Mouse (Mus musculus): Measurements from ENCODE around the gene Tube1. TPM values are rescaled to one million over a fixed set of nuclear protein-coding genes. Genes with fewer than 3 reads are reported as not detected.

The Tube1 gene
- total and polyA plus RNA-seq, 2 experiments: 0.75 to 1.1 TPM

DNA sequence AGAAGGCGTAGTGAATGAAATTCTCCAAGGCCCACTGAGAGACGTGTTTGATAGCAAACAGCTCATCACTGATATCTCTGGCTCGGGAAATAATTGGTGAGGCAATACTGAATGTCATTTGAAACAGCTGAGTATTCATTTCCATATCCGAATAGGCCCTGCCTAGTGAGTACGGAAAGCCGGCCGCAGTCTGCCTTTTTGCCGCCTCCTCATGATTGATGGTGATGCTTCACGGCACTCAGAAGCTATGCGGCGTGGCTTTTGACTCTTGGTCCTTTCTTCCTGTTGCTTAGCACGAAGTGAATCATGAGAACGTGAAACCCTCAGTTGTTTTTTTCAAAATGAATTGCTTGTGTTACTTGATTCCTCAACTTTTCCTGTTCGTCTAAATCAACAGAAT lies 7.1 kb downstream of the Tube1 start:
- no peak overlapping the region for H3K9ac ChIP-seq (ENCODE audit: low read depth, low read length)
- H3K27ac ChIP-seq (replicated peaks; ENCODE audit: insufficient read depth, low read depth, low read length): no peak overlapping the region
- H3K4me1 ChIP-seq (ENCODE audit: control insufficient read depth, insufficient read depth, low read length): no peaks in the 10 kb centered on the region
- no peak for TF ChIP-seq POLR2A (IDR thresholded peaks at IDR 0.05; ENCODE audit: extremely low read depth, insufficient read depth, low read length)
- H3K4me3 ChIP-seq (ENCODE audit: insufficient read depth, low read depth, low read length): no peak overlapping the region
- DNase-seq (ENCODE audit: extremely low read depth, low read depth, low spot score): no peak
- H3K36me3 ChIP-seq (ENCODE audit: control insufficient read depth, insufficient read depth, low read length): 0 out of 2 replicates have a peak, but pooled peaks cover 1% of the 10 kb centered on the region
- 94% methylated on average over 14 of the region's 14 CpGs for WGBS
- H3K27me3 ChIP-seq (ENCODE audit: control insufficient read depth, insufficient read depth, low read length): no peaks in the 10 kb centered on the region
- no peaks in the 10 kb centered on the region for H3K79me2 ChIP-seq (ENCODE audit: control insufficient read depth, insufficient read depth, low read length)

DNA sequence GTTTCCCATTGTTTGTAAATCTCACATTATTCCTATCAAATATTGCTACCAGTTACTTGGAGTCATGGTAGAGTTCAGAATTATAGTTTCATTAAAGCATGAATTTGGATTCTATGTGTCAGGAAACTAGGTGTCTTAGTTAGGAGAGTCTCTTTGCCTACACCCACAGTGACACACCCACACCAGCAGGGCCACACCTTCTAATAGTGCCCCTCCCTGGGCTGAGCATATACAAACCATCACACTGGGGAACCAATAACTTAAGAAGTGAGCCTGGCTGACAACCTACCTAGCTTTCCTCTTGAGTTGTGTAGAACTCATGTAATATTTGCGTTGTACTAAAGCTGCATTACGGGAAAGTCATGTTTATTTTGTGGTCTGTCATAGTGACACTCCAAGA lies 7.6 kb downstream of the Tube1 start:
- no peaks in the 10 kb centered on the region for H3K27me3 ChIP-seq (ENCODE audit: control insufficient read depth, insufficient read depth, low read length)
- TF ChIP-seq POLR2A (IDR thresholded peaks at IDR 0.05; ENCODE audit: extremely low read depth, insufficient read depth, low read length) (no peak), CTCF (IDR thresholded peaks at IDR 0.05; ENCODE audit: low read depth, low read length) (no peak)
- H3K4me3 ChIP-seq (ENCODE audit: insufficient read depth, low read depth, low read length): no peak overlapping the region
- no peaks in the 10 kb centered on the region for H3K79me2 ChIP-seq (ENCODE audit: control insufficient read depth, insufficient read depth, low read length)
- WGBS: 98% methylated on average over 2 of the region's 2 CpGs
- no peak overlapping the region for H3K27ac ChIP-seq (replicated peaks; ENCODE audit: insufficient read depth, low read depth, low read length)
- DNase-seq (ENCODE audit: extremely low read depth, low read depth, low spot score): no peak
- no peak overlapping the region for H3K9ac ChIP-seq (ENCODE audit: low read depth, low read length)
- H3K4me1 ChIP-seq (ENCODE audit: control insufficient read depth, insufficient read depth, low read length): no peaks in the 10 kb centered on the region
- 0 out of 2 replicates have a peak, but pooled peaks cover 1% of the 10 kb centered on the region for H3K36me3 ChIP-seq (ENCODE audit: control insufficient read depth, insufficient read depth, low read length)

DNA sequence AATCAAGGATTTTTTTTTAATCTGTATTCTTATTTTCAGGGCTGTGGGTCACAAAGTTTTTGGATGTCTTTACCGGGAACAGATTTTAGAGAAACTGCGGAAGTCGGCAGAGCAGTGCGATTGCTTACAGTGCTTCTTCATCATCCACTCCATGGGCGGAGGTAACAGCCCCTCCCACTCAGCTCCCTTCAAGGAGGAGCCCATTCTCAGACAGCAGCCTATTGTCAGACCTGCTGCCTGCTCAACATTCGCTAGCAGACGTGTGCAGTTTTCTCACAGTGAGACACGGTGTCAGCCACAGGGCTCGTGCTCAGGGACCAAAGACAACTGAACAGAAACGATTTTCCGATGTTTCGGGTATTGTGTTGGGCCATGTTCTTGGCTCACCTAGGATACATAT lies 8.4 kb downstream of the Tube1 start:
- H3K36me3 ChIP-seq (ENCODE audit: control insufficient read depth, insufficient read depth, low read length): 0 out of 2 replicates have a peak, but pooled peaks cover 1% of the 10 kb centered on the region
- TF ChIP-seq CTCF (IDR thresholded peaks at IDR 0.05; ENCODE audit: low read depth, low read length) (no peak), POLR2A (IDR thresholded peaks at IDR 0.05; ENCODE audit: extremely low read depth, insufficient read depth, low read length) (no peak)
- H3K27me3 ChIP-seq (ENCODE audit: control insufficient read depth, insufficient read depth, low read length): no peaks in the 10 kb centered on the region
- no peak for DNase-seq (ENCODE audit: extremely low read depth, low read depth, low spot score)
- no peak overlapping the region for H3K4me3 ChIP-seq (ENCODE audit: insufficient read depth, low read depth, low read length)
- no peaks in the 10 kb centered on the region for H3K4me1 ChIP-seq (ENCODE audit: control insufficient read depth, insufficient read depth, low read length)
- WGBS: 96% methylated on average over 12 of the region's 12 CpGs
- H3K27ac ChIP-seq (replicated peaks; ENCODE audit: insufficient read depth, low read depth, low read length): no peak overlapping the region
- H3K9ac ChIP-seq (ENCODE audit: low read depth, low read length): no peak overlapping the region
- no peaks in the 10 kb centered on the region for H3K79me2 ChIP-seq (ENCODE audit: control insufficient read depth, insufficient read depth, low read length)

DNA sequence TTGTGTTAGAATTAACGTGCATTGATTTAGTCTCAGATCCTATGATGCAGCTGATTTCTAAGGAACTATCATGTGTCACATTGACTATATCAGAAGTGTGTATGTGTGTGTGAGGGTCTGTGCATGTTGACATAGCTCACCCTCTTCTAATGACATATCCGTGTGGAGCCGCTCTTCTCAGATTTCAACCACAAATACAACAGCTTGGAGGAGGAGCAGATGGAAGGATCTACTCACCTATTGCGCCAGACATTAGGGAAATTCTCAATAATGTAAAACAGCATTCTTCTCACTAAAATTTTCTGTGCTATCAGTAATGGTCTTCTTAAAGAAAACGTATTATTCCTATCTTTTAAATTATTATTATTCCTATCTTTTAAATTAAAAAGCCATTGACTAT lies 22.9 kb downstream of the Tube1 start:
- H3K36me3 ChIP-seq (ENCODE audit: control insufficient read depth, insufficient read depth, low read length): no peaks in the 10 kb centered on the region
- no peaks in the 10 kb centered on the region for H3K79me2 ChIP-seq (ENCODE audit: control insufficient read depth, insufficient read depth, low read length)
- no peak overlapping the region for H3K27ac ChIP-seq (replicated peaks; ENCODE audit: insufficient read depth, low read depth, low read length)
- H3K9ac ChIP-seq (ENCODE audit: low read depth, low read length): no peak overlapping the region
- H3K4me1 ChIP-seq (ENCODE audit: control insufficient read depth, insufficient read depth, low read length): no peaks in the 10 kb centered on the region
- DNase-seq (ENCODE audit: extremely low read depth, low read depth, low spot score): no peak
- WGBS: 88% methylated on average over 5 of the region's 5 CpGs
- H3K4me3 ChIP-seq (ENCODE audit: insufficient read depth, low read depth, low read length): no peak overlapping the region
- H3K27me3 ChIP-seq (ENCODE audit: control insufficient read depth, insufficient read depth, low read length): no peaks in the 10 kb centered on the region
- no peak for TF ChIP-seq CTCF (IDR thresholded peaks at IDR 0.05; ENCODE audit: low read depth, low read length)
- TF ChIP-seq POLR2A (IDR thresholded peaks at IDR 0.05; ENCODE audit: extremely low read depth, insufficient read depth, low read length): no peak

DNA sequence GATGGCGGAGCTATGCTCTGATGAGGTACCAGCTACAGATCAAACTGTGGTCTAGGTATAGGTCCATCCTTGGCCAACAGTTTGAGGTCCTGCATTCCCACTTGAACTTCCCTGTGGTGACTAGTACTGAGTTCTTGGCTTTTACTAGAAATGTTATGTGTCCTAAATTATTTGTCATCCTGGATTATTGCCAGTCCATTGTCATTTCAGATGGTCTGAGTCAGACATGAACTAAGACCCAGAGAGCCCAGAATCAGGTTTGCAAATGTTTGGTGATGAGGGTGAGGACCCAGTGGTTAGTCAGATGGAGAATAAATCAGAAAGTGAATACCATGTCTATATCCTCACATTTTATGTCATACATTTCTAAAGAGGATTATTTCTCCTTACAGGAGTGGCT lies 23.5 kb downstream of the Tube1 start:
- H3K4me1 ChIP-seq (ENCODE audit: control insufficient read depth, insufficient read depth, low read length): no peaks in the 10 kb centered on the region
- no peaks in the 10 kb centered on the region for H3K27me3 ChIP-seq (ENCODE audit: control insufficient read depth, insufficient read depth, low read length)
- H3K36me3 ChIP-seq (ENCODE audit: control insufficient read depth, insufficient read depth, low read length): no peaks in the 10 kb centered on the region
- TF ChIP-seq CTCF (IDR thresholded peaks at IDR 0.05; ENCODE audit: low read depth, low read length): no peak
- TF ChIP-seq POLR2A (IDR thresholded peaks at IDR 0.05; ENCODE audit: extremely low read depth, insufficient read depth, low read length): no peak
- no peaks in the 10 kb centered on the region for H3K79me2 ChIP-seq (ENCODE audit: control insufficient read depth, insufficient read depth, low read length)
- H3K27ac ChIP-seq (replicated peaks; ENCODE audit: insufficient read depth, low read depth, low read length): no peak overlapping the region
- WGBS: 91% methylated on average over 1 of the region's 1 CpGs
- no peak overlapping the region for H3K4me3 ChIP-seq (ENCODE audit: insufficient read depth, low read depth, low read length)
- DNase-seq (ENCODE audit: extremely low read depth, low read depth, low spot score): no peak
- H3K9ac ChIP-seq (ENCODE audit: low read depth, low read length): no peak overlapping the region

DNA sequence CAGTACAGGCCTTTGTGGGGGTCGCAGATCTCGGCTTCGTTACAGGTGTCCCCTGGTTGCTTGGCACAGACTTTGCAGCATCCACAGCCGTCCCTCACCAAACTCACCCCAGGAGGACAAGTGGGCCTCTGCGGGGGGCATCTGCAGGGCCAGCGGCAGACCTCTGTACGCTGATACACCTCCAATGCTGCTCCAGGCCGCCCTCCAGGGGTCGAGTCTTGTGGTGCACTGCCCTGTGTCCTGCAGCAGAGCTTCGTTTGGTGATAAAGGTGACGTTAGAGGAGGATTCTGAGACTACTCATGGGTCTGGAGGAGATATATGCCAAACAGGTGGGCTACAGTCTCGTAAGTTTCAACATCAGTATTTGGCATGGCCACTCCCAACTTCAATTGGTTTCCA lies 24.5 kb downstream of the Tube1 start:
- Histone ChIP-seq H3K9ac (ENCODE audit: low read depth, low read length) (no peak overlapping the region), H3K79me2 (ENCODE audit: control insufficient read depth, insufficient read depth, low read length) (no peaks in the 10 kb centered on the region), H3K27ac (replicated peaks; ENCODE audit: insufficient read depth, low read depth, low read length) (no peak overlapping the region), H3K27me3 (ENCODE audit: control insufficient read depth, insufficient read depth, low read length) (no peaks in the 10 kb centered on the region), H3K4me3 (ENCODE audit: insufficient read depth, low read depth, low read length) (no peak overlapping the region), H3K36me3 (ENCODE audit: control insufficient read depth, insufficient read depth, low read length) (no peaks in the 10 kb centered on the region), H3K4me1 (ENCODE audit: control insufficient read depth, insufficient read depth, low read length) (peaks cover 2% of the 10 kb centered on the region)
- WGBS: 73% methylated on average over 12 of the region's 12 CpGs
- no peak for TF ChIP-seq POLR2A (IDR thresholded peaks at IDR 0.05; ENCODE audit: extremely low read depth, insufficient read depth, low read length)
- no peak for TF ChIP-seq CTCF (IDR thresholded peaks at IDR 0.05; ENCODE audit: low read depth, low read length)
- DNase-seq (ENCODE audit: extremely low read depth, low read depth, low spot score): no peak

All from liver, adult 2 months (tissue).